Mouse (Mus musculus) gastrocnemius, postnatal 14 days (tissue): ENCODE results near the gene Palm2. TPM values are rescaled to one million over a fixed set of nuclear protein-coding genes. Genes with fewer than 3 reads are reported as not detected.

Source experiments
- DNase-seq: peaks from one replicate; pipeline ENCODE4 v3.0.0; 2021; ENCODE audit warnings: mixed read lengths
- intact Hi-C: fragments of 180-260 bp; cut with DNase I; formaldehyde crosslinking; loops from one replicate; pipeline ENCODE4 v1.15.1; 2025; ENCODE audit warnings: low total_unique reads
- total RNA-seq, 2 experiments: library from RNA; stranded (reverse); gene quantifications; 2 replicates each; pipeline ENCODE4 v1.2.3; 2021

The Palm2 gene
- total RNA-seq, 2 experiments from 2014 or later = 3.8 to 4.6 TPM

- DNase-seq = no peak
- intact Hi-C loops = loop anchor here (5.0 kb wide), 1 partner anchor 145 kb away; no protein-coding TSS in a partner anchor
Measured at GRCm38 (mm10) chr4:57601903-57602617, 168.0 kb downstream of the Palm2 start.

GRCm38 (mm10) chr4:57606258-57606657 lies 172.2 kb downstream of the Palm2 start:
- DNase-seq = no peak
- intact Hi-C loops = loop anchor here (5.0 kb wide), 1 partner anchor 234 kb away; no protein-coding TSS in a partner anchor

- peak; percentile 92 for DNase-seq
- intact Hi-C loops = loop anchor here (5.0 kb wide), 1 partner anchor 235 kb away; no protein-coding TSS in a partner anchor
Measured at GRCm38 (mm10) chr4:57607247-57607942, 173.3 kb downstream of the Palm2 start.

- intact Hi-C loops = no loop called here
Measured at GRCm38 (mm10) chr4:57611303-57612077, 177.4 kb downstream of the Palm2 start.

GRCm38 (mm10) chr4:57612716-57613115 lies 178.7 kb downstream of the Palm2 start:
- intact Hi-C loops = no loop called here
- no peak for DNase-seq

More at GRCm38 (mm10) chr4:57611303-57612077, 177.4 kb downstream of the Palm2 start:
- no peak for DNase-seq

- DNase-seq = no peak
- intact Hi-C loops = no loop called here
Measured at GRCm38 (mm10) chr4:57614686-57615085, 180.6 kb downstream of the Palm2 start.

- no peak for DNase-seq
- intact Hi-C loops = no loop called here
Measured at GRCm38 (mm10) chr4:57618743-57619142, 184.7 kb downstream of the Palm2 start.

GRCm38 (mm10) chr4:57622816-57623215 lies 188.8 kb downstream of the Palm2 start:
- DNase-seq = no peak
- intact Hi-C loops = no loop called here

GRCm38 (mm10) chr4:57624819-57625218 lies 190.8 kb downstream of the Palm2 start:
- intact Hi-C loops = no loop called here
- no peak for DNase-seq

GRCm38 (mm10) chr4:57625306-57625705 lies 191.3 kb downstream of the Palm2 start:
- intact Hi-C loops = no loop called here
- no peak for DNase-seq

GRCm38 (mm10) chr4:57625756-57626155 lies 191.7 kb downstream of the Palm2 start:
- intact Hi-C loops = no loop called here
- DNase-seq = no peak

- intact Hi-C loops = no loop called here
- DNase-seq = no peak
Measured at GRCm38 (mm10) chr4:57626921-57627320, 192.9 kb downstream of the Palm2 start.

GRCm38 (mm10) chr4:57632386-57632785 lies 198.3 kb downstream of the Palm2 start:
- intact Hi-C loops = no loop called here
- DNase-seq = no peak

- intact Hi-C loops = no loop called here
- DNase-seq = no peak
Measured at GRCm38 (mm10) chr4:57633052-57633451, 199.0 kb downstream of the Palm2 start.

- DNase-seq = no peak
- intact Hi-C loops = no loop called here
Measured at GRCm38 (mm10) chr4:57634956-57635355, 200.9 kb downstream of the Palm2 start.

- intact Hi-C loops = no loop called here
- no peak for DNase-seq
Measured at GRCm38 (mm10) chr4:57636782-57637482, 202.9 kb downstream of the Palm2 start.

- DNase-seq = peak; percentile 11
- intact Hi-C loops = no loop called here
Measured at GRCm38 (mm10) chr4:57637636-57638386, 203.8 kb downstream of the Palm2 start.

- no peak for DNase-seq
- intact Hi-C loops = no loop called here
Measured at GRCm38 (mm10) chr4:57638941-57639340, 204.9 kb downstream of the Palm2 start.

- DNase-seq = no peak
- intact Hi-C loops = no loop called here
Measured at GRCm38 (mm10) chr4:57640222-57640621, 206.2 kb downstream of the Palm2 start.
